In genomic region chr5:113634024-113634651, GRCm38 (mm10) we compare ENCODE assay signal across 8 mouse cellular contexts. TPM values are rescaled to one million over a fixed set of nuclear protein-coding genes. Genes with fewer than 3 reads are reported as not detected.
DNase-seq lines count a peak whose midpoint lies in the region; ATAC-seq and TF ChIP-seq lines count a peak whose summit lies in the region.

No protein-coding gene starts in this region.

- H3K4me1 ChIP-seq in cortical plate, adult 2 months (ENCODE audit: control insufficient read depth, insufficient read depth, low read length) = 0 out of 2 replicates have a peak, but pooled peaks cover 2% of the 10 kb centered on the region
- H3K4me1 ChIP-seq in heart, embryonic 13.5 days = peaks cover 59% of the 10 kb centered on the region

- no peak for TF ChIP-seq POLR2A in cortical plate, adult 2 months (IDR thresholded peaks at IDR 0.05; ENCODE audit: extremely low read depth, insufficient read depth, low read length)

- H3K4me2 ChIP-seq in heart, embryonic 13.5 days = no peak overlapping the region

- ATAC-seq in heart, embryonic 13.5 days (ENCODE audit: extremely low read depth, insufficient number of reproducible peaks, low FRiP score, low TSS enrichment) = 0 out of 2 replicates have a peak, but pooled peaks have one; percentile 19

- H3K27ac ChIP-seq in cortical plate, adult 2 months (ENCODE audit: insufficient read depth, low read length) = 0 out of 2 replicates have a peak overlapping the region, but pooled peaks have one; percentile 17
- H3K27ac ChIP-seq in heart, embryonic 13.5 days (replicated peaks) = peak overlapping the region; percentile 51

- peak; percentile 38 for DNase-seq in ovary, adult 18-20 months (ENCODE audit: low spot score)
- DNase-seq in ovary, postnatal 10 days (ENCODE audit: low spot score) = no peak
- peak; percentile 84 for DNase-seq in layer of hippocampus, adult 9-11 months
- peak; percentile 74 for DNase-seq in lung, postnatal 36 days
- no peak for DNase-seq in T-cell, adult 2 months (ENCODE audit: low spot score)
- no peak for DNase-seq in c-Kit-positive CD71-positive TER-119-positive erythroid progenitor cells, embryonic 14.5 days (ENCODE audit: low spot score)

- H3K4me3 ChIP-seq in cortical plate, adult 2 months (ENCODE audit: insufficient read depth, low read length) = no peak overlapping the region
- H3K4me3 ChIP-seq in heart, embryonic 13.5 days = no peak overlapping the region

- TF ChIP-seq CTCF in cortical plate, adult 2 months (IDR thresholded peaks at IDR 0.05; ENCODE audit: extremely low read depth, insufficient read depth, low read length) = no peak

- H3K9me3 ChIP-seq in heart, embryonic 13.5 days = no peaks in the 10 kb centered on the region

- no peak overlapping the region for H3K9ac ChIP-seq in heart, embryonic 13.5 days

- WGBS in heart, embryonic 13.5 days = 55% methylated on average over 13 of the region's 13 CpGs

- H3K27me3 ChIP-seq in heart, embryonic 13.5 days (replicated peaks) = peaks cover 53% of the 10 kb centered on the region

- H3K36me3 ChIP-seq in heart, embryonic 13.5 days = no peaks in the 10 kb centered on the region

RNA-seq across cellular contexts. Expression of gene Cmklr1, which starts 16.1 kb away (rescaled TPM):
- 3.9 and 4.0 TPM in 2 replicates for polyA plus RNA-seq in cortical plate, adult 2 months (2012; rRNA removed)
- 1.8 and 2.8 TPM in 2 replicates for polyA plus RNA-seq in heart, embryonic 13.5 days (2015; fragmentation: Nextera tagmentation; extraction: Ambion mirVana)

Comparison
In these comparisons a context has a peak if more than half of its experiments do, and no peak if none do; other contexts are left out.
1. DNase-seq: peak in ovary, adult 18-20 months (single experiment), layer of hippocampus, adult 9-11 months (single experiment) and lung, postnatal 36 days (single experiment); none in ovary, postnatal 10 days (single experiment), T-cell, adult 2 months (single experiment) and c-Kit-positive CD71-positive TER-119-positive erythroid progenitor cells, embryonic 14.5 days (single experiment).